Mouse (Mus musculus) fibroblast of lung, adult 2 months (primary cell): ENCODE data around the gene Nfkb1.
A peak's percentile ranks its signal among the peaks of the same experiment; 100 is the strongest.

Experiments
- DNase-seq: peaks from one replicate; pipeline ENCODE4 v3.0.0-alpha.2; 2011; ENCODE audit warnings: low read depth

Gene Nfkb1

DNA sequence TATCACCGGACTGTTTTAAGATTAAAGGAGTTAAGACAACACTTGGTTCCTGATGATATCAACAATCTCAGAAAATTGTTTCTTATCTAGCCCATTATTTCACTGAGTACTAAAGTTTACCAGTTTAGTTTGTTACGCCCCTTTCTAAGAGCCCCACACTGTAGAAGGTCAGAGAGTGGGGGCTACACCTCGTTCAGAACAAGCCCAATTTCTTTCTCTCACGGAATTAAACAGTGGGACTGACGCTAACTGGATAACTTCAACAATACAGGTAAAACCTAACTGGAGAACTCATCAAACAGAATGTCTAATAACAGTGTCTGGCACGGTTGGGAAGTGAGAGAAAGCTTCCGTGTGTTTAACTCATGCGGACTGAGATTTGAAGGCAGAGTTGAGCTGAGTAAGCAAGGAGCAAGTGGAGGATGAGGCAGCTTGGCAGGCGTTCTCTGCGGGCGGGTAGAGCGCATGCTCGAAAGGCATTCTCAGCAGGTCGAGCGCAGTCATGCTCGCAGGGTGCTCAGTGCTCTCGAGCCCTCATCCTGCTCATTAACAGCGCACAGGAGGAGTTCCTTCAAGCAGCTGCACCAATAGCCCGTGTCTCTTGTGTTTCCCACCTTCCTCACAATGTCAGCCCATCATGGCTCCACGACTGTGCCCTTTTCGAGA, 60.8 kb downstream of the Nfkb1 start:
- DNase-seq = no peak

DNA sequence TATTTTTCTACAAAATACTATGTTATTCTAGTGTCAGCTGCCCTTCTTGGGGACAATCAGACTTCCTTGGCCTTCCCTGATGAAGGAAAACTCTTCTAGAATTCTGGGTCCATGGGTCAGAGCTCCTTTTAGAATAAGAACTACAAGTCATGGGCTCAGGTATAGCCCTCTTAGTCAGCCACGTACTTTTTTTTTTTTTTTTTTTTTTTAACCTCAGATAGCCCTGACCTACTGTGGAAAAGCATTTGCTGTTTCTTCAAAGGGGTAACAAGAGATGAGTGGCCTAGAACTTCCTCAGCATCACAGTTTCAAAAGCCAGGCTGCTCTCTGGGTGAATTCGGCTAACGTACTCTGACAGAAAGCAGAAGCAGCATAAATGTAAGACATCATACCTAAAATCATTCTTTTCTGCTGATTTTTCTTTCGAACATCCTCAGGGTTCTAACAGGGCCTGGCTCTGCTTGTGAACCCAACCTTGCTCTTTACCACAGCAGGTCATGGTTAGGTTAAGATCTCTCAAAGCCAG, 61.5 kb downstream of the Nfkb1 start:
- no peak for DNase-seq

DNA sequence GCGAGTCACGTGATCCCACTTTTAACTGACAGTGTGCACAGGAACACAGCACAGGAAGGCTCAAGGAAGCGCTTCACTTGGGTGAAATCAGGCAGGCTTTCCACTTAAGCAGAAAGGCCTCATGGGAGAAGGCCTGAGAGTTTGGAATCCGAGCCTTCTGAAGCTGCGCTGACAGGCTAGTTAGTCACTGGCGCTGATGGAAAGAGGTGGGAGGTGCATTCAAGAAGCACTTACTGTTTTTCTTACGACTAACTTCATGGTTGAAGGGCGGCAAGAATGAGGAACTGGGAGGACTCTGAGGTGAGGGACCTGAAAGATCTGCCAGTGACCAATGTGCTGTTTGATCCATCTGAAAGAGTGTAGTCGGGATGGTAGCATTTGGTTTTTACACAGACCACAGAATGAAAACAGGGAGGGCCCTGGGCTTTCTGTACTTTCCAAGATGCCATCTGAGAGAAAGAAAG, 62.6 kb downstream of the Nfkb1 start:
- peak; percentile 49 for DNase-seq

DNA sequence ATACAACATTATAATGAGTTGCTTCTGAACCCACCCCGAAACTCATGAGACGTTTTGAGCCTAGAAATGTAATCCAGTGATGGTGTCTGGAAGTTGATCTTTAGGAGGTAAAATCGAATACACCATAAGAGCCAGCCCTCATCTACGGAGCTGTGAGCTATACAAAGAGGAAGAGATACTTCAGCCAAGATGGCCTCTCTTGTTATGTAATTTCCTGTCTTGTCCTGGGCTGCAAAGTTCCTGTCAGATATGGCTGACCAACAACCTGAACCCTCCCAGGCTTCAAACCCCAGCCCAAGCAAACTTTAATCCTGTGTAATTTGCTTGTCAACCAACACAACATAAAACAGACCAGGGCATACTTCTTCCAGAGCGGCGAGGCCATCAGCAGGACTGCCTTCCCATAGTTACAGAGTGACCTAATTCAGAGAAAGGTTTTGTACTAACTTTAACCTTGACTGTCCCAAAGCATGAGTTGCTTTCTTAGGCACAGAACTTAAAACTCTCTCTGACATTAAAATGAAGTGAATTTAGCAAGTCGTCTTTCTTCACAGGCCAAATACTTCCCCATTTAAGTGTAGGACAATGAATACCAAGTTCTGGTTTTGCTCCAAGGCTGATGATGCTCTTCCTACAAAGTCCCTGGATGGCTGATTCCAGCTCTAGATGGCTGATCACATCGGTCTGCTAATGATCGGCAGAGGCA, 63.2 kb downstream of the Nfkb1 start:
- no peak for DNase-seq

DNA sequence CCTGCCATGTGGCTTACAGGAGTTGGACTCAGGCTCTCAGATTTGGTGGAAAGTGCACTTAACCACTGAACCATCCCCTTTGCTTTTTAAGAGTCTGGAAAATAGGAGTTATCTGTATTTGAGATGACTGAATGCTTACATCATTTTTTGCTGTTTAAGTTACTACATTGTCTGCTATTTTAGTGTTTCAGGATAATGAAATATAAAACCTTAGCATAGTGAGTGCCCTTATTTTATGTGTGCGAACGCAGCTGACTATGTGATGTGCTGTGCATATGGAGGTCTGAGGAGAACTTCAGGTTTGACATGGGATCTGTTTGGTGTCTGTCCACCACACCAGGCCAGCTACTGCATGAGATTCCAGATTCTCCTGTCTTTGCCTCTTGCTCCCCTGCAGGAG, 66.1 kb downstream of the Nfkb1 start:
- DNase-seq = no peak

DNA sequence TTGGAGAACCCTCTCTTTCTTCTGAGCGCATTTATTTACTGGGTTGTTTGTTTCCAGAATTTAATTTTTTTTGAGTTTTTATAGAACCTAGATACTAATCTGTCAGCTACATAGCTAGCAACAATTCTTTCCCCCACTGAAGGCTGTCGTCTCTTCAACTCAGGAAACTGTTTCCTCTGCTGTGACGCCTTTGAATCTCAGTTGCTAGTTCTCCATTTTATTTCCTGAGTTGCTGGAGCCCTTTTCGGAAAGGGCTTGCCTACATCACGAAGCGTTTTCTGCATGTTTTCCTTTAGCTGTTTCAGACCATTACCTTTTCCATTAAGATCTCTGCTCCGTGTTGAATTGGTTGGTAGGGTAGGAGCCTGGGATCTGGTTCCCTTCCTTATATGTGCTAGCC, 74.6 kb downstream of the Nfkb1 start:
- no peak for DNase-seq

DNA sequence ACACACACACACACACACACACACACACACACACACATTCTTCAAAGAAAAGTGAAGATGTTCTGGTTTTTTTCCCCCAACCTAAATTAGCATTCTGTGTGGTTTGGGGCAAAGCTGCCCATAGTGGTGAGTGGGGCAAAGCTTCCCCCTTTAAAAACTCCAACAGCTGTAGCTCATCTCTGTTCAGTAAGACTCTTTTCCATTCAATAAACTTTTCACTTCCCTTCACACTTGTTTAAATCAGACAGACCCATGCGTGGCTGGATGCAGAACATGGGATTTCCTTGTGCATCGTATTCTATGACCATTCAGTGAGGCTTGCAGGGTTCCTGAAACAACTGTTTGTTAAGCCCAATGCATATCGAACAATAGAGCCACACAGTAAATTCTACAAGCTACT, 77.0 kb downstream of the Nfkb1 start:
- no peak for DNase-seq

DNA sequence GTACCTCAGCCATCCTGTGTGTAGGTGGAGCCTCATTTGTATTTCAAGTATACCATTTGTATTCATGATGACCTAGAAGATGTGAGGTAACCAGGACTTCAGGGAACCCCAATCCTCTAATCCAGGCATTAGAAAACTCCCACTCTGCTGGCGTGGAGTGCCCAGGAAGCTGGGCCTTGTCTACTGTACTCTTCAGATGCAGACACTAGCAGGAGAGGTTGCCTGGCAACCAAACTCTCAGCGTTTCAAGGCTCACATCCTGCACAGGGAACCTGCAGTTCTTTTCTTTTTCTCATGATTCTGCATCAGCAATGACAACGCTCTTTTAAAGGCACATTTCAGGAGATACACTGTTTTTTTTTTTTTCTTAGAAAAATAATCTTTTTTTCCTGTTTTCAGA, 81.1 kb downstream of the Nfkb1 start:
- DNase-seq = no peak

DNA sequence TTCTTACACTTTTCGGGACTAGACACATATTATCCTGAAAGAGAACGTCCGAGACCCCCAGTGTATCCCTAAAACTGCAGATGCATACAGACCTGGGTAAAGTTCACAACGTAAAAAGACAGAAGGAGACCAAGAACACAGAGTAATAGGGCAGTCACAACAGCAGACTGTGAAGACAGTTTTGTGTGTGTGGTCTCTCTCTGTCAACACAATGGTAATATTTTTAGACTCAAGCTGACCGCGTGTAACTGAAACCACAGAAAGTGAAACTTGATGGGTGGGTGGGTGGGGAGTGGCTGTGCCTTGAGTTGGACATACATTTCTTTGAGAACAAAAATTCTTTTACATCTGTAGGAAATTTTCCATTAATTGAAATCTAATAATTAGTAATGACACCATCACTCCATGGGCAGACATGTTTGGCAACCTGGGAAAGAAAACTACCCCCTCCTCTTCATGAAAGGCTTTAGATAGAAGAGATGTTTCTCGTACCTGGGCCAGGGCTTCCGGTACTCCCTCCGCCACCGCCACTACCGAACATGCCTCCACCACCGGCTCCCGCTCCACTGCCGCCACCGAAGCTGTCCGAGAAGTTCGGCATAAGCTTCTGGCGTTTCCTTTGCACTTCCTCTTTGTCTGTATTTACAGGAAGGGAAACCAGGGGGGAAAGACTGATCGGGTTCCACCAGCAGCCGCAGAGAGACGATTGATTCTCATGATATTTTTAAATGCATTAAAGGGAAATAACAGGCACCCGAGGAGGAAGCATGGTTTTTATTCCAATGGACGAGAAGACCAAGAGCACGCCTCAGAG, 83.5 kb downstream of the Nfkb1 start:
- no peak for DNase-seq

DNA sequence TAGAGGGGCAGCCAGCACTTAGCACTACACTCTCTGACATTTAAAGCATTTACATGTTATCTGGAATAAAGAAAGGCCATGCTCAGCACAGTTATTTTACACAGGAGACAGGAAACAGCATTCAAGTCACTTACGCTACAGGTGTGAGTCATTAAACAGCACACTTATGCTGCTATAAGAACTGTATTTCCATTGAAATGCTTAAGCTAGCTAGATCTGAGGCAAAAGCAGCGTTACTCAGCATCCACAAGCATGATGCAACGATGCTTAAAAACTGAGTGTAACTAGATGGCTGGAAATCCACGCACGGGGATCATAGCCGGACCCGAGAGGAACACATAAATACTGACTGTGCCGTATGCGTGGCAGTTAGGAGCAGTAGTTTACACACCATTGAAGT, 84.3 kb downstream of the Nfkb1 start:
- DNase-seq = no peak

DNA sequence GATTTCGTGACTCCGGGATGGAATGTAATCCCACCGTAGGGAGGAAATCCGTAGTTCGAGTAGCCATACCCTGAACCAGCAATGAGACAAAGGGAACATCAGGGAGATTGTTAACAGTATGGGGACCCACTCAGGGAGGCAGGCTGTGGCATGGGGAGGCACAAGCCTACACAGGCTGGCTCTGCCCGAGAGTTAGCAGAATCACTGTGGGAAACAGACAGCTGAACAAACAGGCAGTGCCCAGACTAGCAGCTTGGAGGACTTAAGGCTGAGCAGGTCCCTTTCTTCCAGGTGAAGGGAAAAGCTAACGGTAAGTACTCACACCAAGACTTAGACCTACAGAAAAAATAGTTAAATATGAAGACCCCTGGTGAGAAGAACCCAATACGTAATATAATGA, 84.8 kb downstream of the Nfkb1 start:
- DNase-seq = no peak

DNA sequence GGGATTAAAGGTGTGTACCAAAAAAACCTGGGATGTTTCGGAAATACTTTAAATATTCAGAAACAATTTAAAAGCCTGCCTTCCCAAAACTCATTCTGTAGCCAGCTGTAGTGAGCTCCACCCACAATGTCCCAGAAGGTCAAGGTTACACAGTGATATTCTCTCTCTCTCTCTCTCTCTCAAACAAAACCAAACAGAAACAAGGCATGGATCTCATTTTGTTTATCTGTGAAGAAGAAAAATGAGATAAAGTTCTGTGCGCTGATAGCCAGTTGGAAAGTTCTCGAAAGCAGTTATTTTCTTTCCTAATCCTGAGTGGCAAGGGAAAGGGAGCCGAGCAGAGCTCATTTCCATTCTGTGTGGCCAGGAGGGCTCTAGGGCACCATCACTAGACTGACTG, 85.9 kb downstream of the Nfkb1 start:
- DNase-seq = no peak

DNA sequence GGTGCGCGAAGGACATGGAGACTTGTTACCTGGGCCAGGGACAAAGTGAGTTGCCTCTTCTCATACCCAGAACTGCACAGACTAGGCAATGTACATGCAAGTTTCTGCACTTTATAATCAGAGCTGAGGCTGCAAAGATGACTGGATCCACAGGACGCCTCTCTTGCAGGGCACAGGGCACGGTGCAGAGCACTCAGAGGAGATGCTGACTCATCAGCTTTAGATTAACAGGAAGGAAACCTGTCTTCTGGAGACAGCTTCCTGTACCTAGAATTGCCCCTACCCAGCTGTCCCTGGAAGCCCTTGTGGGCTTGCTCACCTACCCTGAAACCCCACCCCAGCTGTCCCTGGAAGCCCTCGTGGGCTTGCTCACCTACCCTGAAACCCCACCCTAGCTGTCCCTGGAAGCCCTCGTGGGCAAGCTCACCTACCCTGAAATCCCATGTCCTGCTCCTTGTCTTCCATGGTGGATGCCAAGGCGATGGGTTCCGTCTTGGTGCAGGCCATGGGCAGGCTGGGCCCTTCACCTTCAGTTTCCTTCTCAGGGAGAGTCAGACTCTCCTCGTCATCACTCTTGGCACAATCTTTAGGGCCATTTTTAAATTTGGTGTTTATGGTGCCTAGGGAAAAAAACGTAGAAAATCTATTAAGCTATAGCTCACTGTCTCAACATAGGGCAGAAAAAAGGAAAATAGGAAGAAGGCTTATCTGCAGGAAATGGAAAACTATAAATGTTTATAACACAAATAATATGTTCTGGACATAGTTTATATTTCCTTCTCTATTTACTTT, 86.5 kb downstream of the Nfkb1 start:
- DNase-seq = no peak

DNA sequence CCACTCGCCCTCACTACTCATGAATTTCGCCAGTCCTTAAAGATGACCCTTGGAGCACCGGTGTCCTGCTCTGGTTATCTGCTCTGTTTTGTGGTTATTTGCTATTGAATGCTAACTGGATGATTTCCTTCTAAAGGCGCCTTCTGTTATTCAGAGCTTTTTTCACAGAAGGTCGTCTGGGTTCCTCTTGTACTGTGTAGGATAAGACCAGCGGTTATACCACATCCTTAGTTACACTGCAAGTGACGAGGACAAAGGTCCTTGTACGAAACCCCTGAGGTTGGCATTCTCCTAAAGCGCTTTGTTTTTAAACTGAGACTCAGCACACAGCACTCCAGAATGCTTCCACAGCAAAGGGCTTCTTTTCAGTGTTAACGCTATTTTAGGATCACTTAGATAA, 88.6 kb downstream of the Nfkb1 start:
- DNase-seq = no peak

DNA sequence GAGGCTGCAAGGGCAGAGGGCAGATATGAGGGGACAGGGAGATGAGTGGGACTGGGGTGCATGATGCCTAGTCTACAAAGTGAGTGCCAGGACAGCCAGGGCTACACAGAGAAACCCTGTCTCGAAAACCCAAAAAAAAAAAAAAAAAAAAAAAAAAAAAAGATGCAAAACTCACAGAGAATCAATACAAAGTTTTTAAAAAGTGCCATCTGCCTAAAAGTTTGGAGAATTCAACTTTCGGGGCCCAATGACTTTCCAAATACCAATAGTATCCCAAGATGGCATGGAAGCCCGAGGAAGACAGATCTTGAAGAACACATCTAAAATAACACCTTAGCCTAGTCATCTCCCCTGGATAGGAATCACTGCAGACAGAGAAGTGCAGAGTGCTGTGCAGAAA, 93.0 kb downstream of the Nfkb1 start:
- no peak for DNase-seq

DNA sequence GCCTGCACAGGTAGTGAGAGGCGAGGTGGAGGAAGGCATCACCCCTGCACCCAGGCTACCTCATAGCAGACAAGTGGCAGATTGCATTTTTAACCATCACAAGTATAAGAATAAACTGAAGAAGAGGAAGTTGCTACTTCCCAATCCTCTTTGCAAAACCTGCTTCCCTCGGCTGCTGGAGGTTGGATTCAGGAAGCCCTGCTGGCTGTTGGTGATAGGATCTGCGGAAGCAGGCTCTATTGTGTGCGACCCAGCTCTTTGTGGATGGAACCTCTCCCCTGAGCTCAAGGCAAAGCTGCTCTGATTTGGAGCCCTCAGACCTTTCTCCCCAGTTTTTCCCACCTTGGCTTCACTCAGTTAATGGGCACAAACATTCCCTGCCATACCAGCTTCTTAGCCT, 94.3 kb downstream of the Nfkb1 start:
- no peak for DNase-seq

DNA sequence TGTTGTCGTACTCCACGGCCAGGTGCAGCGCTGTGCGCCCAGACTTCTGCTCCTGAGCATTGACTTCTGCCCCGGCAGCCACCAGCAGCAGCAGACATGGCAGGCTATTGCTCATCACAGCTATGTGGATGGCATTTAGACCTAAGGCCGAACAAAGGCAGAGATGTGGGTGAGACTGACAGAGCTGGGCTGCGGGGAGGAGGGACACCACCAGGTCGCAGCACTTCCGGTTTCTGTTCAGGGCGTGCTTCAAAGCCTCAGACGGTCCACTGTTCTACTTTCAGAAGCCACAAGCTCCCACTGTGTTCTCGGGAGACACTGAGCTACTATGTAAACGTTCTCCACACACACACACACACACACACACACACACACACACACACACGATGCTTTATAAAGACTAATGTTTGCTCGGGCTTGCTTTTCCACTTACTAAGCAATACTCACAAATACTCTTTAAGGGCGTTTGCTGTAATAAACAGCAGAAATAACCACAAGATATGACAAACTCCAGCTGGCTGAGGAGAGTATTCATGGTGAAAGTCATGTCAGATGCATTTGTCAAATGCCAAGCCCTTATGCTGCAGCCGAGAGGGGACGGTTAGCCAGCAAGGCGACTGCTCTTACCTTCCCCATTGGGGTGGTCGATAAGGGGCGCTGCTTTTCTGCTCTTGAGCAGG, 97.0 kb downstream of the Nfkb1 start:
- peak; percentile 26 for DNase-seq

DNA sequence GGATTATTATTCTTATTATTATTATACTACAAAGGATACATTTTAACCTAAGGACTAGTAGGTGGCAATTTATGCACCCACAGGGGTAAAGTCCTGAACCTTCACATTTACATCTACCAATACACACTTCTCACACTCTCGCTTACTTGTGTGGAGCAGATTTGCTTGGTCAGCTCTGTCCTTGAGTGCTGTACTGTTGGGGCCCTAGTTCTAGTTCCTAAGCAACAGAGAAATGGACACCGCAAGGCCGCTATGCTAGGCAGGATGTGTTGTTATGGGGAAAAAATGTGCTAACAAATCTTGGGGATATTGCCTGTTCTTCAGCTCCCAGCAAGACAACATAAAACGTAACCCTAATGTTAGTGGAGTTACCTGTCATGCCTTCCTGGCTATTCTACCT, 99.3 kb downstream of the Nfkb1 start:
- DNase-seq = no peak

DNA sequence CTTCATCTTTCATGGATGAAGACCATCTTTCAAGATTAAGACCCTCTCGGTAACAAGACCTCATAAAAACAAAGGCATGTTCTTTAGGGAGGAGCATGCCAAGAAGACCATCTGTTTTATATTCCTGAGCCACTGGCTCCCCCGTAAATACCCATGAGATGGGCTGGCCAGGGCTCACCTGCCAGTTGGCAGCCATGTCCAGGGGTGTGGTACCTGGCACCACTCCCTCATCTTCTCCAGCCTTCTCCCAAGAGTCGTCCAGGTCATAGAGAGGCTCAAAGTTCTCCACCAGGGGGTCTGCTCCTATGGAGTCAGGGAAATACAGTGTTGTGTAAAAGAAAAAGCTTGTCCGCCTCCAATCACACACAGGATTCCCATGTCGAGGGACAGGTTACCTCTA, 100.0 kb downstream of the Nfkb1 start:
- DNase-seq = no peak

DNA sequence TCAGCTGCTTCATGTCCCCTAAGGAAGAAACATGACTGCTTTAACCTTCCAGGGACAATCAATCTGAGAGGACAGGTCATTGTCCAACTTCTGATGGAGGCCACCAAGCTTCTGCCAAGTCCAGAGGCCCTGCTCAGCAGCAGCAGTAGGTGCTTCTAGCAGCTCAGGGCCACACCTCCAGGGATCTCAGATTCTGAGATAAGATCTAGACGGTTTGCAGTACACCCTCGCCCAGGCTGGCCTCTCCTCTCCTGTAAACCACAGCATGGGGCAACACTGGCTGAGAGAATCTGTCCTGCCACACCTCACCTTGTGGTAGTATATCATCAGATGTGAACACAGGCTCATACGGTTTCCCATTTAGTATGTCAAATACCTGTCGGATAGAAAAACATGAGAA, 100.9 kb downstream of the Nfkb1 start:
- no peak for DNase-seq

DNA sequence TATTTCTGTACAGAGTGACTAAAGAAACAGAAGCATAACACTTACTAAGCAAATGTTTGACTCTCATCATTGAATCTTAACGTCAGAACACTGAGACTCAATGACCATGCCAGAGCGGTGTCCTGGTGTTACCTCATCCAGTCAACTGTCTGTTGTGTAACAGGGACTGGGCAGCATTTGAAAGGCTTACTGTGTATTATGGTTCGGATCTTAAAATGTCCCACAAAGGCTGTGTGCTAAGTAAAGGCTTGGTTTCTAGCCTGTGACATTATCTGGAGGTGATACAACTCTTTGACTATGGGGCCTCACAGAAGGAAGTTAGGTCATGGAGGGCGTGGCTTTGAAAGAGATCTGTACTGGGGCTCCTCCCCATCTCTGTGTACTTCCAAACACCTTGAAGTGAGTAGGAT, 104.9 kb downstream of the Nfkb1 start:
- peak; percentile 49 for DNase-seq
